Comparison of ENCODE assay signal across 20 mouse cellular contexts in the genomic region with DNA sequence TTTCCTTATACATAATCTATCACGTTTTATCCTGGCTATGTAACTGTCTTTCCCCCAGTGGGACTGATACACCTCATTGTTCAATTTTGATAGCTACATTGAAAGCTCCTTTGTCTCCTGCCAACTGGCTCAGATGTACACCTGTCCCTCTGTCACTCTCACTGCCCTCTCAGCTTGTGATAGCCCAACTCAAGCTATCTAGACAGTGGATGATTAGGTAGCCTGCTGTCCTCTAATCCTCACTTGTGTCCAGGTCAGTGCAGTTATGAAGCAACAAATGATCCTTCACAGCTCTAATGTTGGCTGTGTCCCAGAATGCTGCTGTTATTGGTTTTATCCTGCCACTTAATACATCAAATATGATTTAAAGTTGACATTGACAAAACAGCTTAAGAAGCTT.
A peak's percentile ranks its signal among the peaks of the same experiment; 100 is the strongest.
DNase-seq lines count a peak whose midpoint lies in the region; ATAC-seq and TF ChIP-seq lines count a peak whose summit lies in the region.
"Had no signal": no experiment of that assay in that cellular context is flagged by ENCODE, and none has a peak within 500 bp of the region (broad histone marks: within the 10 kb centered on the region; RNA-seq: fewer than 3 reads in every experiment).

No protein-coding gene starts in this region.

- H3K4me1 ChIP-seq in hindbrain, postnatal 0 days (ENCODE audit: insufficient read depth, low read length), result no peaks in the 10 kb centered on the region
- H3K4me1 ChIP-seq in hindbrain, embryonic 12.5 days, result no peaks in the 10 kb centered on the region
- H3K4me1 ChIP-seq: embryonic facial prominence, embryonic 15.5 days; forebrain, embryonic 10.5 days; heart, embryonic 13.5 days had no signal

- no peak overlapping the region for H3K4me3 ChIP-seq in hindbrain, postnatal 0 days (ENCODE audit: low read length)
- H3K4me3 ChIP-seq in hindbrain, embryonic 12.5 days, result no peak overlapping the region
- H3K4me3 ChIP-seq: embryonic facial prominence, embryonic 15.5 days; erythroblast, embryonic 14.5 days; forebrain, embryonic 10.5 days; gastrocnemius, adult 2 months; heart, embryonic 13.5 days had no signal

- H3K27me3 ChIP-seq in hindbrain, postnatal 0 days (ENCODE audit: insufficient read depth, low read length), result no peaks in the 10 kb centered on the region
- H3K27me3 ChIP-seq in hindbrain, embryonic 12.5 days, result no peaks in the 10 kb centered on the region
- H3K27me3 ChIP-seq: embryonic facial prominence, embryonic 15.5 days; heart, embryonic 13.5 days had no signal

- DNase-seq in hindbrain, postnatal 0 days (ENCODE audit: low spot score), result peak; percentile 26
- DNase-seq in brain, adult 2 months (ENCODE audit: low read depth, low spot score), result peak; percentile 77
- DNase-seq in brain, embryonic 14.5 days (ENCODE audit: low read depth), result peak; percentile 29
- peak; percentile 17 to 54 for DNase-seq in cerebellum, postnatal 14 days
- DNase-seq in right cerebral cortex, postnatal 10 days (ENCODE audit: low spot score in 2 of 2), result no peak
- DNase-seq in liver, result no peak
- DNase-seq: adrenal gland, adult 2 months; adrenal gland, postnatal 25 days; embryo, embryonic 11 days; gastrocnemius, adult 2 months; gastrocnemius, postnatal 25 days; heart, postnatal 36 days; kidney, adult 11 months had no signal

- H3K4me2 ChIP-seq in hindbrain, postnatal 0 days (ENCODE audit: low read depth, low read length), result no peak overlapping the region
- no peak overlapping the region for H3K4me2 ChIP-seq in hindbrain, embryonic 12.5 days (replicated peaks)
- H3K4me2 ChIP-seq: embryonic facial prominence, embryonic 15.5 days; heart, embryonic 13.5 days had no signal

- WGBS in hindbrain, postnatal 0 days, result 32% methylated on average over 1 of the region's 1 CpGs
- WGBS in hindbrain, embryonic 12.5 days, result 52% methylated on average over 1 of the region's 1 CpGs

- TF ChIP-seq POLR2A in brain, embryonic 14.5 days (IDR thresholded peaks at IDR 0.05; ENCODE audit: borderline replicate concordance, extremely low read depth, insufficient read depth, insufficient read length, poor library complexity, severe bottlenecking), result no peak

- no peak for TF ChIP-seq CTCF in hindbrain, postnatal 0 days (IDR thresholded peaks at IDR 0.05; ENCODE audit: low read depth)
- TF ChIP-seq CTCF in brain, embryonic 14.5 days (IDR thresholded peaks at IDR 0.05; ENCODE audit: borderline replicate concordance, extremely low read depth, insufficient read depth, insufficient read length), result no peak

- peak; percentile 62; the same call in 1 of the 2 replicates for ATAC-seq in hindbrain, postnatal 0 days
- no peak for ATAC-seq in hindbrain, embryonic 12.5 days (ENCODE audit: low FRiP score)
- ATAC-seq: forebrain, embryonic 14.5 days; hindbrain, embryonic 16.5 days had no signal

- no peaks in the 10 kb centered on the region for H3K36me3 ChIP-seq in hindbrain, postnatal 0 days (ENCODE audit: insufficient read depth, low read length)
- no peaks in the 10 kb centered on the region for H3K36me3 ChIP-seq in hindbrain, embryonic 12.5 days
- H3K36me3 ChIP-seq: embryonic facial prominence, embryonic 15.5 days; forebrain, embryonic 10.5 days; heart, embryonic 13.5 days had no signal

- H3K9ac ChIP-seq in hindbrain, postnatal 0 days (replicated peaks; ENCODE audit: low read length), result no peak overlapping the region
- no peak overlapping the region for H3K9ac ChIP-seq in hindbrain, embryonic 12.5 days
- H3K9ac ChIP-seq: embryonic facial prominence, embryonic 15.5 days; heart, embryonic 13.5 days had no signal

- H3K27ac ChIP-seq in hindbrain, postnatal 0 days, result no peak overlapping the region
- H3K27ac ChIP-seq in hindbrain, embryonic 12.5 days, result no peak overlapping the region
- H3K27ac ChIP-seq: embryonic facial prominence, embryonic 15.5 days; forebrain, embryonic 10.5 days; gastrocnemius, adult 2 months; heart, embryonic 13.5 days had no signal

- H3K9me3 ChIP-seq in hindbrain, postnatal 0 days (ENCODE audit: low read length), result no peaks in the 10 kb centered on the region
- H3K9me3 ChIP-seq in hindbrain, embryonic 12.5 days (replicated peaks), result no peaks in the 10 kb centered on the region
- H3K9me3 ChIP-seq: embryonic facial prominence, embryonic 15.5 days; forebrain, embryonic 10.5 days; heart, embryonic 13.5 days had no signal

Comparison
In these comparisons a context has a peak if more than half of its experiments do, and no peak if none do; other contexts are left out.
1. DNase-seq: peak in hindbrain, postnatal 0 days (single experiment), brain, adult 2 months (single experiment), brain, embryonic 14.5 days (single experiment) and cerebellum, postnatal 14 days (2 of 2); none in right cerebral cortex, postnatal 10 days (0 of 2) and liver (single experiment).